18 mouse cellular contexts compared by ENCODE assay signal in genomic region chr9:59615797-59616196, GRCm38 (mm10). TPM values are rescaled to one million over a fixed set of nuclear protein-coding genes. Genes with fewer than 3 reads are reported as not detected.
"Had no signal": no experiment of that assay in that cellular context is flagged by ENCODE, and none has a peak within 500 bp of the region (broad histone marks: within the 10 kb centered on the region; RNA-seq: fewer than 3 reads in every experiment).

No protein-coding gene starts in this region.

- DNase-seq: kidney, adult 2 months; kidney, postnatal 25 days; left cerebral cortex, postnatal 4 days; lung, adult 2 months; lung, postnatal 14 days; lung, postnatal 4 days; midbrain, embryonic 14.5 days; right cerebral cortex, adult 18-20 months; right cerebral cortex, postnatal 14 days; right cerebral cortex, postnatal 4 days; thymus, postnatal 25 days had no signal

- H3K9me3 ChIP-seq: limb, embryonic 12.5 days; limb, embryonic 15.5 days; neural tube, embryonic 12.5 days; neural tube, embryonic 15.5 days had no signal

- H3K27ac ChIP-seq: limb, embryonic 12.5 days; neural tube, embryonic 12.5 days had no signal

- H3K36me3 ChIP-seq: limb, embryonic 12.5 days; limb, embryonic 15.5 days; neural tube, embryonic 12.5 days; neural tube, embryonic 15.5 days had no signal

- H3K9ac ChIP-seq: neural tube, embryonic 12.5 days had no signal

- H3K27me3 ChIP-seq: limb, embryonic 12.5 days; limb, embryonic 15.5 days; neural tube, embryonic 12.5 days; neural tube, embryonic 15.5 days had no signal

RNA-seq across cellular contexts. Expression of gene Celf6, which starts 38.1 kb away (rescaled TPM):
- total RNA-seq: megakaryocyte progenitor cell, adult 5-6 weeks; megakaryocyte-erythroid progenitor cell, adult 5-6 weeks had no signal
- polyA plus RNA-seq: kidney, embryonic 14.5 days had no signal
